Mouse (Mus musculus) neural tube, embryonic 12.5 days (tissue): ENCODE measurements around the gene Dnajc22. TPM values are rescaled to one million over a fixed set of nuclear protein-coding genes. Genes with fewer than 3 reads are reported as not detected.

Source experiments
- ATAC-seq: fragments of 200-750 bp; cut with Nextera tagmentation; 2 replicates; pipeline ENCODE4 v1.8.0; 2017; ENCODE audit warnings: low read depth, mild to moderate bottlenecking, moderate TSS enrichment, moderate library complexity; ENCODE audit not compliant: low FRiP score
- H3K27ac ChIP-seq: fragments of 300-500 bp; sonication (generic); 2 replicates; pipeline ENCODE4 v1.5.1; 2016
- H3K27me3 ChIP-seq: fragments of 300-500 bp; sonication (generic); replicated peaks from 2 replicates; pipeline ENCODE4 v1.6.1; 2016; ENCODE audit warnings: mild to moderate bottlenecking
- H3K36me3 ChIP-seq: fragments of 300-500 bp; sonication (generic); 2 replicates; pipeline ENCODE4 v1.6.1; 2016; ENCODE audit warnings: mild to moderate bottlenecking
- H3K4me1 ChIP-seq: fragments of 300-500 bp; sonication (generic); 2 replicates; pipeline ENCODE4 v1.6.1; 2016
- H3K4me2 ChIP-seq: fragments of 300-500 bp; sonication (generic); replicated peaks from 2 replicates; pipeline ENCODE4 v1.6.1; 2016; ENCODE audit warnings: mild to moderate bottlenecking
- H3K4me3 ChIP-seq: fragments of 300-500 bp; sonication (generic); 2 replicates; pipeline ENCODE4 v1.5.1; 2016
- H3K9ac ChIP-seq: fragments of 300-500 bp; sonication (generic); 2 replicates; pipeline ENCODE4 v1.6.1; 2016; ENCODE audit warnings: mild to moderate bottlenecking
- H3K9me3 ChIP-seq: fragments of 300-500 bp; sonication (generic); 2 replicates; pipeline ENCODE4 v1.6.1; 2016; ENCODE audit warnings: mild to moderate bottlenecking
- WGBS: fragments of 180-500 bp; shearing (Covaris S2); methylation state at CpG from one replicate; pipeline ENCODE4 v1.1.7; 2016; 5-methylcytosine and 5-hydroxymethylcytosine counted together
- polyA plus RNA-seq: library from polyadenylated mRNA; unstranded; fragments of >200 nt; fragmentation: Nextera tagmentation; extraction: Ambion mirVana; gene quantifications from 2 replicates; pipeline ENCODE4 v1.2.1, GENCODE M21; 2016

Gene Dnajc22
- polyA plus RNA-seq, 1 experiment from 2014 or later: 1.1 TPM

DNA sequence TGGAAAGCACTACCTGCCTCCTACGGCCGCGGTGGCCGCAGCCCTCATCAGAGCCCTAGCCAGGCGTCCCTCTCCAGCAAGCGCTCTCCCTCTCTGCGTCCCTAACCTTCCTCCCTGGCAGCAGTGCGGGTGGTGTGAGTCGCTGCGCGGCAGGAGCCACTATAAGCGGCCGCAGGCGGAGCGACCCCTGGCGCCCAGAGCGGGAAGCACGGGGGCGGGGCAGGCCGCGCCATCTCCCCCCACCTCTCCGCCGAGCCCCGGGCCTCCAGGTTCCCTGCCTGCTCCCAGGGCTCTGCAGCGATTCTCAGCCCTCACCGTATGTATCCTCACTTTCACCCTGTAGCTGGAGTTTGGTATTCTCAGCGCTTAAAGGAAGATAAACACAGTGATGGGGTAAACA, 4.7 kb upstream of the Dnajc22 start:
- peak overlapping the region; percentile 51 for H3K4me2 ChIP-seq
- no peaks in the 10 kb centered on the region for H3K36me3 ChIP-seq
- no peaks in the 10 kb centered on the region for H3K9me3 ChIP-seq
- H3K27me3 ChIP-seq: peaks cover 84% of the 10 kb centered on the region
- WGBS: under 1% methylated on average over 27 of the region's 27 CpGs
- no peak overlapping the region for H3K27ac ChIP-seq
- peaks cover 32% of the 10 kb centered on the region for H3K4me1 ChIP-seq
- H3K9ac ChIP-seq: peak overlapping the region; percentile 29; the same call in 1 of the 2 replicates
- peak overlapping the region; percentile 22; the same call in 1 of the 2 replicates for H3K4me3 ChIP-seq
- ATAC-seq: peak; percentile 74; the same call in 1 of the 2 replicates

DNA sequence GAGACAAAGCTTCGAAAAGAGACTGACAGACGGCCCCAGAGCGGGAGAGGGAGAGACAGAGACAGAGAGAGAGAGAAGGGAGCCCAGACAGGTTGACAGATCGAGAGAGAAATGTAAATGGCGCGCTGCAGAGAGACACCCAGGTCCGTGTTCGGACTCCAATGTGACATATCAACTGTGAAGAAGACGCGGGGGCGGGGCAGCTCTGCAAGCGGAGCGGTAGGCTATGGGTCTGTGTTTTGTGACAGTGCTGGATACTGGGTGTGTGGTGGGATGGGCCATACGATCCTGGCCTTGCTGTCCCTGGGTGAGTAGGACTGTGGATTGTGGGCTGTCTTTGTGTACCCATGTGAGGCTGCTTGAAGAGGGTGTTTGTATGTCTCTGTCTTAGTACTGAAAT, 3.9 kb upstream of the Dnajc22 start:
- Histone ChIP-seq H3K4me2 (peak overlapping the region; percentile 51), H3K27ac (no peak overlapping the region), H3K27me3 (peaks cover 77% of the 10 kb centered on the region), H3K4me1 (peaks cover 39% of the 10 kb centered on the region), H3K4me3 (no peak overlapping the region), H3K36me3 (no peaks in the 10 kb centered on the region), H3K9me3 (no peaks in the 10 kb centered on the region), H3K9ac (0 out of 2 replicates have a peak overlapping the region, but pooled peaks have one; percentile 18)
- no peak for ATAC-seq
- 6% methylated on average over 14 of the region's 14 CpGs for WGBS

DNA sequence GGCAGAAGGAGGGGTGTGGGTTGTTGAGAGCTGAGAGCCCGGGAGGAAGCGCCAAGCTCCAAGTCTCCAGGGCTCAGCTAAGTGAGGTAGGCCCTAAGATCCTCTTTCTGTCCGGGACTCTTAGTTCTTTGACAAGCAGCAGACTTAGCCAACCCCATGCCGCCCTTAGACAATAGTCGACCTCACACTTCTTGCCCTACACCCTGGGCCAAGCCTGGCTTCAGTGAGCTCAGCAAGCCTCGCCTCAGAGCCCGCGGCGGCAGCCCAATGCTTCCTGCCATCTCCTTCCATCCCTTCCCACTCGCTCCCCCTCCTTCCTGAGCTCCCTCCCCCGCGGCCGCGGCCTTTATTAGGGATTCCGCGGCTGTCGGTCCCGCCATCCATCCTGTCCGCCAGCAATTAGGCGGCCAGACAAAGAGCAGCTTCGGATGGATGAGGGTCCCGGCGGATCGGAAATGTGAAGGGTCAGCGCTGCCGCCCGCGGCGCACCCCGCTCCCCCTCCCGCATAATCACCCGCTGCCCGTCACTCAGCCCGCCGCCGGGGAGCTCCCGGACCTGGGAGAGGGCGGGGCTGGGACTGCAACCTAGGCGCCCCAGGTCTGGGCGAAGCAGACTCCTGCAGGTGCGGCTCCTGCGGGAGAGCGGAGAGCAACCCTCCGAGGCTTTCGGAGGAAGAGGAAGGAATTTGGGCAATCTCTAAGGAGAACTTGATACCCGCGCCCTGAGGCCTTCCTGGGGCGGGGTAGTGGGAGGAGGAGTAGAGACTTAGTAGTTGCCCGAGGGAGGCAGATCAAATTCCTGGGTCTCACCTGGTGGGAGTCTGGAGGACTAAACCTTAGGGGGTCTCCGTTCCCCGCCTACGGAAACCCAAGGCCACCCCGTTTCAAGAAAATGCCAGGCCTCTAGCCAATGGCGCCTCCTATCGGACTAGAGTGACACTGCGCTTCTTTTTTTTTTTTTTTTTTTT, 605 bp downstream of the Dnajc22 start:
- Histone ChIP-seq H3K27me3 (peaks cover 76% of the 10 kb centered on the region), H3K9me3 (no peaks in the 10 kb centered on the region), H3K9ac (peak overlapping the region; percentile 41), H3K36me3 (no peaks in the 10 kb centered on the region), H3K27ac (0 out of 2 replicates have a peak overlapping the region, but pooled peaks have one; percentile 21), H3K4me1 (peaks cover 71% of the 10 kb centered on the region), H3K4me3 (peak overlapping the region; percentile 23), H3K4me2 (peak overlapping the region; percentile 69)
- WGBS: under 1% methylated on average over 56 of the region's 56 CpGs
- peak; percentile 45 for ATAC-seq

DNA sequence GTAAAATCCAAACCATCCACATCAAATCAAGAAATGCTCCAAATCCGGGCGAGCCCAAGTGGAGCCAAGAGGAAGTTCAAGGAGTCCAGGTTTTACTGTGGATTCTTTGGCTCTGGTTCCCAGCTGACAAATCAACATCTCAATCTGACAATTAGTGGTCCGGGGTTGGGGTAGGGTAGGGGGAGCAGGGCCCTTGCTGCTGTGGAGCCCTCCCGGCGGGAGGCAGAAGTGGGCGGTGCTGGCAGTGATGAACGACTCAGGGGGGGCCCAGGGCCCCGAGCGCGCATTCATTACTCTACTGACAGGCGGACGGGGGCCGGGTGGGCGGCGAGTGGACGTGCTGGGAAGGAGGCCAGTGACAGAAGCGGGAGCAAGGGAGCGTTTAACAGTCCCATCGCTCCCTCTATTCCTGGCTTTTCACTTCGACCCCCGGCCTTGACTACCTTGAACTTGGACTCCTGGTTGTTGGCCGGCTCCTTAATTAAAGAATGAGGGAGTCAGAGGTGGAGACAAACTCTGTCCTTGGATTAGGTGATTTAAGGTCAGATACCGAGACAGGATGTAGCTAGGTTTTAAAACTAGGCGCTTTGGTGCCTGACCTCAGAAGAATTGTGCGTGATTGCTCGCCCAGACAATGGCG, 1.8 kb downstream of the Dnajc22 start:
- Histone ChIP-seq H3K4me3 (peak overlapping the region; percentile 17; the same call in 1 of the 2 replicates), H3K9ac (no peak overlapping the region), H3K4me1 (peaks cover 65% of the 10 kb centered on the region), H3K27me3 (peaks cover 76% of the 10 kb centered on the region), H3K9me3 (no peaks in the 10 kb centered on the region), H3K4me2 (peak overlapping the region; percentile 44), H3K36me3 (no peaks in the 10 kb centered on the region), H3K27ac (no peak overlapping the region)
- WGBS: 2% methylated on average over 27 of the region's 27 CpGs
- peak; percentile 67; the same call in 1 of the 2 replicates for ATAC-seq

DNA sequence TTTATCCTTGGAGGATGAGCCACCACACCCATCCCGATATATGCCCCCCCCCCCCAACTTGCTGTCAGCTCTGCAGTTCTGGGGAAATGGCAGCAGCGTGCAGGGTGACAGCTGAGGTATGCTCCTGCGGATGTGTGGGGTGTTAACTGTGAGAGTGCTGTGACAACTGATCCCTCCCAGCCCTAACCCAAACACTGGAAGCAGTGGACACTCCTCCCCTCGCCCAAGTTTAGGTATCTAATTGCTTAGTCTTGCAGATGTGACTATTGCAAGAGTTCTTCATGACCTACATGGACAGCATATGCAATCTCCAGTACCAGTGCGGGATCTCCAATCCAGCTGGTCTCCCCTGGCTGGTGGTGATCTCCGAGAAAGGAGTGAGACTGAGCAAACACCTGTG, 2.4 kb downstream of the Dnajc22 start:
- Histone ChIP-seq H3K27me3 (peaks cover 71% of the 10 kb centered on the region), H3K27ac (no peak overlapping the region)
- WGBS: 4% methylated on average over 6 of the region's 6 CpGs

DNA sequence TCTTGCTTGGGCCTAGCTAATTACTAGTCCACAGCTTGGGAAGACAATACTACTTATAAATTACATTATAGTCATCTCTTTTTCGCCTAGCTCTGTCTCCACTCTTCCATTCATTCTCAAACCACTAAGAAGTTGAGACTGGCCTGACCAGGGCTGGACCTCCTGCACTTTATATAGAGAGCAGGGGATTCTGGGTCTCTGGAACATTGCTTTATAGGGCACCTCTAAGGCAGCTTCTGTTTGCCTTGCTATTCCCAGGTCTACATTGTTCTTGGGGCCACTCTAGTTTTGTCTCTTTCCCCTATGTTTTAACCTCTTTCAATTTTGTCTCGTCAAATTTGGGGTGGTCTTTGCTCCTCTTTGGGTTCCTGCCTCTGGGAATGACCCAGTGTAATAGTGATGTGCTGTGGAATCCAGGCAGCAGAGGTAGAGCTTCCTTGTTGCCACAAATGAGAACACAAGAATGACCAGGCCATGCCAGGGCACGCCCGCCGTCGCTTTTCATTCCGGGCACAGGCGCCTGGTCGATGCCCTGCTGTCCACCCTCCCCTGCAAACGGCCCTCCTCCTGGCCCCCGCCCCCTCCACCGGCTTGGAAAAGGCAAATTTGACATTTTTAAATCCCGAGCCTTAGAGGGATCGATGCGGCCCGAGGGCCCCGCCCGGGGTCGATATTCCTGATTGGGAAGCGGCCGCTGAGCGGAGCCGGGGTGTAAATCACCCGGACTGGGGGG, 3.3 kb downstream of the Dnajc22 start:
- Histone ChIP-seq H3K27me3 (peaks cover 65% of the 10 kb centered on the region), H3K9me3 (no peaks in the 10 kb centered on the region), H3K4me2 (peak overlapping the region; percentile 83), H3K4me1 (peaks cover 55% of the 10 kb centered on the region), H3K36me3 (no peaks in the 10 kb centered on the region), H3K27ac (no peak overlapping the region), H3K4me3 (peak overlapping the region; percentile 37), H3K9ac (peak overlapping the region; percentile 47)
- no peak for ATAC-seq
- WGBS: 1% methylated on average over 24 of the region's 24 CpGs

More for the DNA sequence above, 2.4 kb downstream of the Dnajc22 start:
- no peak for ATAC-seq
- Histone ChIP-seq H3K9ac (no peak overlapping the region), H3K9me3 (no peaks in the 10 kb centered on the region), H3K4me2 (peak overlapping the region; percentile 44), H3K36me3 (no peaks in the 10 kb centered on the region), H3K4me3 (no peak overlapping the region), H3K4me1 (peaks cover 59% of the 10 kb centered on the region)

DNA sequence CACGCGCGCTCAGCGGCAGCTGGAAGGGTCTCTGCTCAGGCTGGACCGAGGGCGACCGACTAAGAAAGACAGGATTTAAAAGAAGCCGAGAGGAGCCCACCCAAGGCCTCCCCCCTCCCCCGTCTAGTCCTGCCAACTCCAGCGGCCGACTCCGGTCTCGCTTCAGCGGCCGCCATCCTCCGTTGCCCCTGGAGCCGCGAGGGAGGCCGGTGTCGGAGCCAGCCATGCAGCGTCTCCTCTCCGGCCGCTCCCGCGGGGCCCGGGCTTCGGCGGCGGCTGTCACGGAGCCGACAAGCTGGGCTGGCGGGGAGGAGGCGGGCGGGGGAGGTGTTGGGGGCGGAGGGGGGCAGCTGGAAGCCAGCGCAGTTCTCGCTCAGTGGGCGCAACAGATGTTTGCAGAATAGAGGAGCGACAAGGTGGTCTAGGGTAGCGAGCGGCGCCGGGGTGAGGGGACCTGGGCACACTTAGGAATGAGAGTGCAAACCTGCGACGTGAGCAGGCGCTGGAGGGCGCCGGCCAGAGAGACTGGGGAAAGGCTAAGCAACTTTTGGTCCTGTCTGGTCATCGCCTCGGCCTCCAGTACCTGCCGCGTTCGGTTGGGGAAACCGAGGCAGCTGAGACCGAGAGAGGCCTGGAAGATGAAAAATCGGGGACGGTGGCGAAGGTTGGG, 4.0 kb downstream of the Dnajc22 start:
- H3K9ac ChIP-seq: peak overlapping the region; percentile 47
- H3K27ac ChIP-seq: no peak overlapping the region
- ATAC-seq: no peak
- H3K4me3 ChIP-seq: peak overlapping the region; percentile 37
- WGBS: under 1% methylated on average over 58 of the region's 58 CpGs
- peaks cover 55% of the 10 kb centered on the region for H3K4me1 ChIP-seq
- no peaks in the 10 kb centered on the region for H3K9me3 ChIP-seq
- H3K36me3 ChIP-seq: no peaks in the 10 kb centered on the region
- H3K4me2 ChIP-seq: peak overlapping the region; percentile 83
- peaks cover 65% of the 10 kb centered on the region for H3K27me3 ChIP-seq

DNA sequence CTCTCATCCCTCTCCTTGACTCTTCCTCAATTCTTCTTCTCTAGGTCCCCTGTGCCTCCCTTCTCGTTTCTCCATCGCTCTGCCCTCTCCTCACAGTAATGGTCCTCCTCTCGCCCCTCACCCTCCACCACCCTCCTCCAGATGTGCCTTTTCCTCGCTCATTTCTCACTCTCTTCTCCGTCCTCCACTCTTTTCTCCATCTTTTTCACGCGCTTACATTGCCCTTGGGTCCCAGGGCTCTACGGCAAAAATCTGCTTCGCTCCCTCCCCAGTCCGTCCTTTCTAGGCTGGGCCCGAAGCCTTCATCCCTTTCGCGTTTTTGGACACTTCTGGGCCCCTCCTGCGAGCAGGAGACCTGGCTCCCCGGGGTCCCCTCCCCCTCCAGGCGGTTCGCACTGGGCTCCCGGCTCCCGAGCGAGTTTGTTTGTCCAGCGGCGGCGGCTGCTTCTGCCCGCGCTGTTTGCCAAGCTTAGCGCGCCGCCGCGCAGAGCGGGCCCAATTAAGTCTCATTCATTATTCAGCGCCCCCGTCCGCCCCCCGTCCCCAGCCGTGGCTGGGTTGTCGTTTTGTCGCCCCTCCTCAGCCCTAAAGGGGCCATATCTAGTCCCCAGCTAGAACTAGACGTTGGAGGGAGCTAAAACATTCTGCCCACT, 5.0 kb downstream of the Dnajc22 start:
- Histone ChIP-seq H3K4me2 (peak overlapping the region; percentile 83), H3K9ac (peak overlapping the region; percentile 47; the same call in 1 of the 2 replicates), H3K36me3 (no peaks in the 10 kb centered on the region), H3K9me3 (no peaks in the 10 kb centered on the region), H3K27me3 (peaks cover 55% of the 10 kb centered on the region), H3K27ac (no peak overlapping the region), H3K4me1 (peaks cover 53% of the 10 kb centered on the region), H3K4me3 (peak overlapping the region; percentile 37)
- 1% methylated on average over 39 of the region's 39 CpGs for WGBS
- ATAC-seq: no peak

DNA sequence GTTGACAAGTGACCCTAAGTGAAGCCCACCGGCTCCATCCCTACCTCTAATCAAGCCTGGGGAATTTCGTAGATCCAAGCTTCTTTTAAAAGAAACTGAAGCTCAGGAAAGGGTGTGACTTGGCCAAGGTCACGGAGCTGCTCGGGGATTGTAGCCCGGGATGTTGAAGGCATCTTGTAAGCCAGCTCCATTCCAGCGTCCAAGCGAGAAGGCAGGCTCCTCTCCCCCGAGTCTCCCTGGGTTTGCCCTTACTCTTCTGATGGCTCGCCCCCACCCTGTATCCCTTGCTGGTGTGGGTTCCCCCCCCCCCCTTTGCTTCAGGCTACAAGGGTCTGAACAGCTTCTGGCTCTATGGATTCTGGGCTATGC, 5.5 kb downstream of the Dnajc22 start:
- H3K27me3 ChIP-seq: peaks cover 53% of the 10 kb centered on the region
- WGBS: 2% methylated on average over 9 of the region's 9 CpGs
- H3K4me3 ChIP-seq: peak overlapping the region; percentile 37; the same call in 1 of the 2 replicates
- no peak for ATAC-seq
- H3K4me2 ChIP-seq: peak overlapping the region; percentile 83
- peaks cover 47% of the 10 kb centered on the region for H3K4me1 ChIP-seq
- no peaks in the 10 kb centered on the region for H3K9me3 ChIP-seq
- no peak overlapping the region for H3K9ac ChIP-seq
- no peak overlapping the region for H3K27ac ChIP-seq
- no peaks in the 10 kb centered on the region for H3K36me3 ChIP-seq

DNA sequence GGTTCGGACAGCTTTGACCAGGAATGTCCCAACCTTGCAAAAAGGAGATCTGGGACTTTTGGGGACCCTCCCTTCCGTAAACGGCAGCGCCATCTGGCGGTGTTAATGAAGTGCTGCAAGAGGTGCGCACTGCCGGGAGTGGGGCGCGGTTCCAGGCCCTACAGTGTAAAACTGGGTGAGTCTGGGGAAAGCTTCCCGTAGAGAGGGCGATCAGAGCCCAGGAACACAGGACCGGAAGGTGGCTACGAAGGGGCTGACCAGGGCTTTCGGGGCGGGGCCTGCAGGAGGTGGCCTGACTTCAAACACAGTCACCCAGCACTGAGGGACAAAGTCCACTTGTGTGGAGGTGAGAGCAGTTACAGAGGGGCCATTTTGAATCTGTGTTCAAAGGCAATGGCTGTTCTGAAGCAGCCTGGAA, 6.2 kb downstream of the Dnajc22 start:
- H3K4me1 ChIP-seq: peaks cover 42% of the 10 kb centered on the region
- no peaks in the 10 kb centered on the region for H3K36me3 ChIP-seq
- no peak overlapping the region for H3K27ac ChIP-seq
- peak overlapping the region; percentile 83 for H3K4me2 ChIP-seq
- peaks cover 53% of the 10 kb centered on the region for H3K27me3 ChIP-seq
- no peak overlapping the region for H3K9ac ChIP-seq
- no peak for ATAC-seq
- under 1% methylated on average over 15 of the region's 15 CpGs for WGBS
- peak overlapping the region; percentile 2; the same call in 1 of the 2 replicates for H3K4me3 ChIP-seq
- no peaks in the 10 kb centered on the region for H3K9me3 ChIP-seq

DNA sequence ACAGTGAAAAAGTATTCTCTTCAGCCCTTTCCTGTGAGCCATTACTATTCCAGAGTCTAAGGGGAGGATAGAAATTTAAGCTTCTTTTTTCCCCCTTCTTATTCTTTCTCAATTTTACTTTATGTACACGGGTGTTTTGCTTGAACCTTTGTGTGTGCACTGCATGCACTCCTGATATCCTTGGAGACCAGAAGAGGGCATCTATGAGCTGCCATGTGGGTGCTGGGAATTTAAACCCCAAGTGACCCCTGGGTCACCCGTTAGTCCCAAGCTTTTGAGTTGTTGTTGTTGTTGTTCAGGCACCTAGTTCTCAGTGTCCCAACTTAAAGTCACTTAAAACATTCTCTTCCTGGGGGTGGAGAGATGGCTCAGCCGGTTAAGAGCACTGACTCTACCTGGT, 7.0 kb downstream of the Dnajc22 start:
- H3K9me3 ChIP-seq: no peaks in the 10 kb centered on the region
- ATAC-seq: no peak
- 59% methylated on average over 3 of the region's 3 CpGs for WGBS
- peaks cover 48% of the 10 kb centered on the region for H3K27me3 ChIP-seq
- no peak overlapping the region for H3K4me3 ChIP-seq
- no peak overlapping the region for H3K4me2 ChIP-seq
- H3K4me1 ChIP-seq: peaks cover 36% of the 10 kb centered on the region
- no peaks in the 10 kb centered on the region for H3K36me3 ChIP-seq
- H3K9ac ChIP-seq: no peak overlapping the region
- no peak overlapping the region for H3K27ac ChIP-seq
